Mouse (Mus musculus): ENCODE data around the gene Ighmbp2.

Gene Ighmbp2

GRCm38 (mm10) chr19:3282572-3283467, at the start of gene Ighmbp2, which contains the start of gene Mrpl21:
Gene Ighmbp2 (minus strand): TSS chr19:3283017.
Gene Mrpl21 (plus strand): TSS chr19:3282901.
- DNase-seq: peak; percentile 90

GRCm38 (mm10) chr19:3326479-3327047, 43.7 kb upstream of the Ighmbp2 start:
- DNase-seq: peak; percentile 89

GRCm38 (mm10) chr19:3325771-3326478, 43.1 kb upstream of the Ighmbp2 start:
- DNase-seq: peak; percentile 45

GRCm38 (mm10) chr19:3324931-3325711, 42.3 kb upstream of the Ighmbp2 start:
- DNase-seq: peak; percentile 94

GRCm38 (mm10) chr19:3324271-3324811, 41.5 kb upstream of the Ighmbp2 start:
- DNase-seq: peak; percentile 43

GRCm38 (mm10) chr19:3323753-3324270, 41.0 kb upstream of the Ighmbp2 start:
- peak; percentile 88 for DNase-seq

GRCm38 (mm10) chr19:3323201-3323621, 40.4 kb upstream of the Ighmbp2 start:
- DNase-seq: peak; percentile 90

- peak; percentile 70 for DNase-seq
Observed at GRCm38 (mm10) chr19:3322261-3322969, 39.6 kb upstream of the Ighmbp2 start, which contains the start of gene Cpt1a. Gene Cpt1a (plus strand): TSS chr19:3322334.

- peak; percentile 85 for DNase-seq
Observed at GRCm38 (mm10) chr19:3321617-3322016, 38.8 kb upstream of the Ighmbp2 start.

GRCm38 (mm10) chr19:3320801-3321200, 38.0 kb upstream of the Ighmbp2 start:
- no peak for DNase-seq

- peak; percentile 15 for DNase-seq
Observed at GRCm38 (mm10) chr19:3320086-3320485, 37.3 kb upstream of the Ighmbp2 start.

- no peak for DNase-seq
Observed at GRCm38 (mm10) chr19:3319341-3319740, 36.5 kb upstream of the Ighmbp2 start.

- DNase-seq: no peak
Observed at GRCm38 (mm10) chr19:3307175-3307949, 24.5 kb upstream of the Ighmbp2 start.

- DNase-seq: no peak
Observed at GRCm38 (mm10) chr19:3304017-3304416, 21.2 kb upstream of the Ighmbp2 start.

GRCm38 (mm10) chr19:3297775-3298174, 15.0 kb upstream of the Ighmbp2 start:
- DNase-seq: peak; percentile 42

- no peak for DNase-seq
Observed at GRCm38 (mm10) chr19:3297034-3297433, 14.2 kb upstream of the Ighmbp2 start.

- DNase-seq: no peak
Observed at GRCm38 (mm10) chr19:3295245-3295644, 12.4 kb upstream of the Ighmbp2 start.

- no peak for DNase-seq
Observed at GRCm38 (mm10) chr19:3292993-3293392, 10.2 kb upstream of the Ighmbp2 start.

- peak; percentile 52 for DNase-seq
Observed at GRCm38 (mm10) chr19:3292028-3292427, 9.2 kb upstream of the Ighmbp2 start.

- DNase-seq: no peak
Observed at GRCm38 (mm10) chr19:3289006-3289405, 6.2 kb upstream of the Ighmbp2 start.

Measured in kidney, adult 11 months (tissue).